Mouse (Mus musculus): ENCODE measurements around the gene Tcf20.
"Not testable (repeated sequence)": the region's sequence is repeated elsewhere in the genome, so short reads cannot be mapped to it uniquely, and the experiment has no call there.

Gene Tcf20

GRCm38 (mm10) chr15:82899676-82900301 is 87.9 kb downstream of the Tcf20 start:
- peak; percentile 60 for DNase-seq (ENCODE audit: low read depth, low spot score)

GRCm38 (mm10) chr15:82898740-82899675 is 88.7 kb downstream of the Tcf20 start:
- no peak for DNase-seq (ENCODE audit: low read depth, low spot score)

- DNase-seq (ENCODE audit: low read depth, low spot score) = no peak
These were observed 89.4 kb downstream of the Tcf20 start for GRCm38 (mm10) chr15:82898141-82898739.

GRCm38 (mm10) chr15:82896336-82896735 is 91.3 kb downstream of the Tcf20 start:
- DNase-seq (ENCODE audit: low read depth, low spot score) = no peak

- no peak for DNase-seq (ENCODE audit: low read depth, low spot score)
These were observed 97.2 kb downstream of the Tcf20 start for GRCm38 (mm10) chr15:82890470-82890869.

GRCm38 (mm10) chr15:82889426-82889825 is 98.2 kb downstream of the Tcf20 start:
- DNase-seq (ENCODE audit: low read depth, low spot score) = no peak

- DNase-seq (ENCODE audit: low read depth, low spot score) = no peak
These were observed 99.2 kb downstream of the Tcf20 start for GRCm38 (mm10) chr15:82888466-82888865.

GRCm38 (mm10) chr15:82877309-82877708 is 110.4 kb downstream of the Tcf20 start:
- no peak for DNase-seq (ENCODE audit: low read depth, low spot score)

GRCm38 (mm10) chr15:82876863-82877262 is 110.8 kb downstream of the Tcf20 start:
- DNase-seq (ENCODE audit: low read depth, low spot score) = no peak

- DNase-seq (ENCODE audit: low read depth, low spot score) = no peak
These were observed 115.6 kb downstream of the Tcf20 start for GRCm38 (mm10) chr15:82872037-82872436.

- DNase-seq (ENCODE audit: low read depth, low spot score) = not testable (repeated sequence)
These were observed 121.4 kb downstream of the Tcf20 start for GRCm38 (mm10) chr15:82866286-82866685.

GRCm38 (mm10) chr15:82863674-82864073 is 124.0 kb downstream of the Tcf20 start:
- DNase-seq (ENCODE audit: low read depth, low spot score) = no peak

- DNase-seq (ENCODE audit: low read depth, low spot score) = peak; percentile 3
These were observed 130.9 kb downstream of the Tcf20 start for GRCm38 (mm10) chr15:82856652-82857378.

- DNase-seq (ENCODE audit: low read depth, low spot score) = no peak
These were observed 131.6 kb downstream of the Tcf20 start for GRCm38 (mm10) chr15:82856065-82856464.

- DNase-seq (ENCODE audit: low read depth, low spot score) = no peak
These were observed 148.5 kb downstream of the Tcf20 start for GRCm38 (mm10) chr15:82839146-82839545.

GRCm38 (mm10) chr15:82829917-82830316 is 157.8 kb downstream of the Tcf20 start:
- no peak for DNase-seq (ENCODE audit: low read depth, low spot score)

- DNase-seq (ENCODE audit: low read depth, low spot score) = no peak
These were observed 161.8 kb downstream of the Tcf20 start for GRCm38 (mm10) chr15:82825866-82826265.

GRCm38 (mm10) chr15:82822347-82822746 is 165.3 kb downstream of the Tcf20 start:
- DNase-seq (ENCODE audit: low read depth, low spot score) = no peak

- no peak for DNase-seq (ENCODE audit: low read depth, low spot score)
These were observed 166.0 kb downstream of the Tcf20 start for GRCm38 (mm10) chr15:82821657-82822056.

GRCm38 (mm10) chr15:82815296-82815695 is 172.4 kb downstream of the Tcf20 start:
- no peak for DNase-seq (ENCODE audit: low read depth, low spot score)

GRCm38 (mm10) chr15:82814806-82815205 is 172.9 kb downstream of the Tcf20 start:
- DNase-seq (ENCODE audit: low read depth, low spot score) = peak; percentile 25

- no peak for DNase-seq (ENCODE audit: low read depth, low spot score)
These were observed 173.4 kb downstream of the Tcf20 start for GRCm38 (mm10) chr15:82814321-82814720.
